Mouse (Mus musculus): ENCODE measurements around the gene Ubb. TPM values are rescaled to one million over a fixed set of nuclear protein-coding genes. Genes with fewer than 3 reads are reported as not detected.

Ubb gene
- total RNA-seq, 1 experiment from 2014 or later, result 1,185 TPM

DNA sequence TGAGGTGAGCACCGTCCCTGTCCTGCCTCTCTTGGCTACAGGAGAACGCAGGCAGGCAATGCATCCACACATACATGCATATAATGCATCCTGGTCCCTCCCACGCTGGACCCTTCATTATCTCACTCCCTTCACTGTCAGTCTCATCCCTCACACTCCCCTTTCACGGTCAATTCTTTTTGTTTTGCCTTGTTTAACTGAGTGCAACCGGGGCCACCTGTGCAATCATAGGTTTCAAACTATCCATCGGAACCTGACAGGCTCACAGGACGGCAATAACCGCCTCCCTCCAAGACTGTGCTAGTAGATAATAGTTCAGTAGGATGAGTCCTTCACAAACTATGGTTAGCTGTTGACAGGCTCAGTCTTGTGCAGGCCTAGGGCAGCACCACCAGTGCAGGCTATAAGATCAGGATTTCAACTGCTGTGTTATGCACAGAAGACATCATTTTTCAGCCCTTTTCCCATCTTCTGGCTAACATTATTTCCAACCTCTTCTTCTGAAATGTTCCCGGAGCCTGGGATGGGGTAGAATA is 33.8 kb downstream of the Ubb start:
- no peak for DNase-seq

DNA sequence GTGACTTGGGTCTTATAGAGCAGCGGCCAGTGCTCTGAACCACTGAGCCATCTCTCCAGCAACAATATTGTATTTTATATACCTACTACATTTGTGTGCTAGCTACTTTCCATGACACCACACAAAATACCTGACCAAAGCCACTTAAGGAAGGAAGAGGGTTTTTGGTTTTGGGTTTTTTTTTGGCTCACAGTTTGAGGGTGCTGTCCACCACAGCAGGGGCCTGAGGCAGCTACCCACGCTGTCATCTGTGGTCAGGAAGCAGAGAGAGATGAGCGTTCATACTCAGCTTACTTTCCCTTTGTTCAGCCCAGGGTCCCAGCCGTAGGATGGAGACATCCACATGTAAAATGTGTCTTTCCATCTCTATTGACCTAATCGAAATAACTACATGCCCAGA is 36.1 kb downstream of the Ubb start:
- DNase-seq, result no peak

DNA sequence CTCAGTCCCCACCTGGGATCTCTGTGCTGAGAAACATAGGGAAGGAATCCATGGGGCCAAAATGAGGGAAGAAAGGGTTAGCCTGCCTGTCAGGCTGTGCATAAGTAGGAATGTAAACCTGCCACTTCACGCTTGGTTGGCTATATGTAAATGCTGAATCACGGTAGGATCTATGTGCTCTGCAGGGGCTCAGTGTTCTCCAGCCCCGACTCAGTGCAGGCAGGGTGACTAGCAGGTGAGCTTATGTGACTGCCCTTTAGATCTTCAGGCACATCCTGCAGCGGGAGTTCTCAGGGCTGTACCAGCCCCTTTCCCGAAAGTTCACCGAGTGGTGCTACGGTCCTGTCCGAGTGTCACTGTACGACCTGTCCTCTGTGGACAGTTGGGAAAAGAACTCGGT is 38.4 kb downstream of the Ubb start:
- no peak for DNase-seq

GRCm38 (mm10) chr11:62591026-62591425 is 40.1 kb downstream of the Ubb start:
- no peak for DNase-seq

GRCm38 (mm10) chr11:62591904-62592575 is 41.1 kb downstream of the Ubb start:
- no peak for DNase-seq

DNA sequence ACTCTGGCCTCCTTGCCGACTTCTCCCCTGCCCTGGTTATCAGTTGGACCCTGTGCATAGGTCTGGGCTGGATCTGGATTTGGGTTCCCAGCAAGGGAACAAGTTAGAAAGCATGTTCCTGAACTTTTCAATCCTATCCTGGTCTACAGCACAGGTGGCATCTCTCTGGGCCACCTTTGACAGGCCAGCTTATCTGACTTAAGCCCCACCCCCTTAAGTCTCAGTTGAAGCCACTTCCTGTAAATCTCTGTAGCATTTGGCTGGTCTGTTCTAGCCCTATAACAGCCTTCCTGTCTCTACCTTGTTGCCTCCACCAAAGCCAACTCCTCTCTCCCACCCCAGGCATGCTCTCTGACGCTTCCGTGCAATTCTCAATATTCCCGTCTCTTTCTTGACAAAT is 47.6 kb downstream of the Ubb start:
- no peak for DNase-seq

- no peak for DNase-seq
These were observed 51.0 kb downstream of the Ubb start for GRCm38 (mm10) chr11:62601732-62602618.

Other genes starting within 250 kb of the Ubb start
- 6.9 and 7.7 TPM in 2 replicates for gene Pigl, start 92.7 kb upstream of the Ubb start, total RNA-seq (2021)
- 197 and 214 TPM in 2 replicates for gene Ncor1, start 92.6 kb upstream of the Ubb start, total RNA-seq (2021)
- gene Cenpv, start 11.9 kb upstream of the Ubb start, total RNA-seq (2021), result 40.5 and 50.7 TPM in 2 replicates
- 3.8 and 5.1 TPM in 2 replicates for gene Trpv2, start 23.3 kb downstream of the Ubb start, total RNA-seq (2021)
- 28.7 and 31.7 TPM in 2 replicates for gene Lrrc75a, start 97.4 kb downstream of the Ubb start, total RNA-seq (2021)
- gene Mmgt2, start 97.5 kb downstream of the Ubb start, total RNA-seq (2021), result 26.6 and 35.7 TPM in 2 replicates
- 4.5 and 5.4 TPM in 2 replicates for gene Zfp287, start 180.7 kb downstream of the Ubb start, total RNA-seq (2021)
- gene Gm10428, start 201.9 kb downstream of the Ubb start, total RNA-seq (2021), result not detected in 2 replicates
- gene Zfp286, start 238.3 kb downstream of the Ubb start, total RNA-seq (2021), result 3.1 and 3.4 TPM in 2 replicates

Measured in adrenal gland, postnatal 14 days (tissue).